In the genomic region with DNA sequence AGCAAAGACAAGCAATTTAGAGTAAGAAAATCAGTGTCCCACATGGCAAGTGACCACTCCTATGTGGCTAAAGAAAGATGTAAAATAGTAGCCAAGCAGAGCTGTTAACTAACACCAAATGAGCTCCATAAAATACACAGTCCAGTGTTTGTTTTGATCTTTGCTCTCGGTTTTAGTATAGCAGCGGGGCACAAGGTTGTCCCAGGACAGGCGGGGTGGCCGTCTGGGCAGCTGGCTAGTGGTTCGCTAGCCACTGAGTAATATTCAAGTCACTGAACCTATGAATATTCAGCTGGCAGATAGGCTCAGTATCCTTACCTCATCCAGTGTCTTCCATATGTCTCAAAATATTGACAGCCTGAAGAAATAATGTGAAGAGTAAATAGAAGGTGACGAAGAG, we compare ENCODE assay signal across 15 mouse cellular contexts.
"Had no signal": no experiment of that assay in that cellular context is flagged by ENCODE, and none has a peak within 500 bp of the region (broad histone marks: within the 10 kb centered on the region; RNA-seq: fewer than 3 reads in every experiment).

No protein-coding gene starts in this region.

- H3K27me3 ChIP-seq: liver, embryonic 15.5 days; midbrain, embryonic 15.5 days; neural tube, embryonic 13.5 days; stomach, embryonic 15.5 days had no signal

- DNase-seq: lung, adult 2 months; lung, postnatal 4 days; retina, postnatal 1 day; right cerebral cortex, postnatal 4 days; spleen, adult 18-20 months; thymus, postnatal 36 days had no signal

- H3K4me1 ChIP-seq: limb, embryonic 10.5 days; liver, embryonic 15.5 days; midbrain, embryonic 10.5 days; midbrain, embryonic 15.5 days; neural tube, embryonic 13.5 days; stomach, embryonic 15.5 days had no signal

- ATAC-seq: lung, postnatal 0 days; midbrain, embryonic 15.5 days had no signal

- H3K9me3 ChIP-seq: limb, embryonic 10.5 days; liver, embryonic 15.5 days; midbrain, embryonic 10.5 days; midbrain, embryonic 15.5 days; neural tube, embryonic 13.5 days; stomach, embryonic 15.5 days had no signal

- H3K4me3 ChIP-seq: left cerebral cortex, adult 2 months; limb, embryonic 10.5 days; liver, embryonic 15.5 days; midbrain, embryonic 10.5 days; midbrain, embryonic 15.5 days; neural tube, embryonic 13.5 days; stomach, embryonic 15.5 days had no signal

- H3K4me2 ChIP-seq: liver, embryonic 11.5 days; liver, embryonic 15.5 days; midbrain, embryonic 15.5 days; neural tube, embryonic 13.5 days; stomach, embryonic 15.5 days had no signal

- H3K36me3 ChIP-seq: limb, embryonic 10.5 days; liver, embryonic 15.5 days; midbrain, embryonic 10.5 days; midbrain, embryonic 15.5 days; neural tube, embryonic 13.5 days; stomach, embryonic 15.5 days had no signal

- H3K27ac ChIP-seq: left cerebral cortex, adult 2 months; limb, embryonic 10.5 days; liver, embryonic 15.5 days; midbrain, embryonic 10.5 days; midbrain, embryonic 15.5 days; neural tube, embryonic 13.5 days; stomach, embryonic 15.5 days had no signal

- H3K9ac ChIP-seq: liver, embryonic 15.5 days; midbrain, embryonic 15.5 days; neural tube, embryonic 13.5 days; stomach, embryonic 15.5 days had no signal
